Mouse (Mus musculus): ENCODE data around the gene Nop58. TPM values are rescaled to one million over a fixed set of nuclear protein-coding genes. Genes with fewer than 3 reads are reported as not detected.

Gene Nop58
- polyA plus RNA-seq, 1 experiment = 8.2 TPM

DNA sequence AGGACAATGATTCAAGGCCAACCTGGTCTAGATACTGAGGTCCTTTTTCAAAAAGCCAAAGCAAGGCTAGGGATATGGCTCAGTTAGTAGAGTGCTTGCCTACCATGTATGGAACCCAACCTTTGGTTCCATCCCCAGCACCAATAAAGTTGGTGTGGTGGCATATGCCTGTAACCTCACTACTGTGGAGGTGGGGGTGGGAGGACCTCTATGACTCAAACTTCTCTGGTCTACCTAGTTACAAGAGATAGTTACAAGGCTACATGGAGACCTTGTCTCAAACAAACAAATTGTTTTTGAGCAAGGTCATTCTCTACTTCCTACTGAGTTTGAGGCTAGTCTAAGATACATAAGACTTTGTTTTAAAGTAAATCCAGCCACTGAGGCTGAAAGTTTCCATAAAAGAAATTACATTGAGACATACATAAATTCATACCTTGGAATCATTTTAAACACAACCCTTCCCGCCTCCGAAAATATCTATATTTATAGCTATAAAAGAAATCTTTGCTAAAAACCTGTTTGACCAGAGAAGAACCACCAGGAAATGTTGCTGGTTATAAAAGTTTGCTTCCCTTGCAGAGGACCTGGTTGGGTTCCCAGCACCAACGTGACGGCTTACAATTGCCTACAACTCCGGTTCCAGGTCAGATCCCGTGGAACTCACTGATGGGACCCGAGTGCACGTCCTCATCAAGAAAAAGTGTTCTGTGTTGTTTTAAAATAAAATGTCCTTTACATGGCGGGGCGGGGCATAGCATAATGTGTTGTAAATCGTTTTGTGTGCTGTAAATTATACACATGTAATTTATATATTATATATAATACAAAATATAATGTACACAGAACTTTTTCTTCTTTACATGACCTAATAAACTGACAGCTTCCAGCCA, 599 bp upstream of the Nop58 start:
- Histone ChIP-seq H3K4me3 (ENCODE audit: insufficient read depth, low read depth, low read length) (peak overlapping the region; percentile 57), H3K27ac (ENCODE audit: insufficient read depth, low read depth, low read length) (peak overlapping the region; percentile 34), H3K36me3 (ENCODE audit: control insufficient read depth, insufficient read depth, low read length) (no peaks in the 10 kb centered on the region), H3K4me1 (ENCODE audit: control insufficient read depth, insufficient read depth, low read length) (peaks cover 13% of the 10 kb centered on the region), H3K27me3 (replicated peaks; ENCODE audit: control insufficient read depth, insufficient read depth, low read length) (no peaks in the 10 kb centered on the region)
- 6% methylated on average over 11 of the region's 11 CpGs for WGBS
- TF ChIP-seq POLR2A (IDR thresholded peaks at IDR 0.05; ENCODE audit: low read depth, low read length) = no peak
- TF ChIP-seq CTCF (conservative IDR thresholded peaks at IDR 0.05; ENCODE audit: insufficient read depth, insufficient read length, low read depth, low read length) = no peak
- DNase-seq = no peak

DNA sequence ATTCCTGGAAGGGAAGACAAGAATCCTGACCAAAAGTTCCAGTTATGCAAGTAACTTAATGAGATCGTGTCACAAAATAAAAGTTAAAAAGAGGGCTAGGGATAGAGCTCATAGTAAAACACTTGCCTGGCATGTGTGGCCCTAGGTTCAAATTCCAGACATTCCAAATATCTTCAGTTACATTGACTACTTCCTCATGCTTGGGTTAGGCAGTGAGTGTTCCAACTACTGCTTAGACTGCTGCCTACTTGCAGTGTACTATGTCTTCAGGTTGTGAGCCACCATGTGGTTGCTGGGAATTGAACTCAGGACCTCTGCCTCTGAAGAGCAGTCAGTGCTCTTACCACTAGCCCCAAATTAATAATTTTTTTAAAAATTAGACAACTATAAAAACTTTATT, 2.7 kb downstream of the Nop58 start:
- no peak overlapping the region for H3K27ac ChIP-seq (ENCODE audit: insufficient read depth, low read depth, low read length)
- TF ChIP-seq CTCF (conservative IDR thresholded peaks at IDR 0.05; ENCODE audit: insufficient read depth, insufficient read length, low read depth, low read length) = no peak
- TF ChIP-seq POLR2A (IDR thresholded peaks at IDR 0.05; ENCODE audit: low read depth, low read length) = no peak
- no peak overlapping the region for H3K4me3 ChIP-seq (ENCODE audit: insufficient read depth, low read depth, low read length)
- peak; percentile 66 for DNase-seq
- peaks cover 13% of the 10 kb centered on the region for H3K4me1 ChIP-seq (ENCODE audit: control insufficient read depth, insufficient read depth, low read length)
- H3K27me3 ChIP-seq (replicated peaks; ENCODE audit: control insufficient read depth, insufficient read depth, low read length) = no peaks in the 10 kb centered on the region
- WGBS = 13% methylated on average over 1 of the region's 1 CpGs
- peaks cover 1% of the 10 kb centered on the region; the same call in 1 of the 2 replicates for H3K36me3 ChIP-seq (ENCODE audit: control insufficient read depth, insufficient read depth, low read length)

DNA sequence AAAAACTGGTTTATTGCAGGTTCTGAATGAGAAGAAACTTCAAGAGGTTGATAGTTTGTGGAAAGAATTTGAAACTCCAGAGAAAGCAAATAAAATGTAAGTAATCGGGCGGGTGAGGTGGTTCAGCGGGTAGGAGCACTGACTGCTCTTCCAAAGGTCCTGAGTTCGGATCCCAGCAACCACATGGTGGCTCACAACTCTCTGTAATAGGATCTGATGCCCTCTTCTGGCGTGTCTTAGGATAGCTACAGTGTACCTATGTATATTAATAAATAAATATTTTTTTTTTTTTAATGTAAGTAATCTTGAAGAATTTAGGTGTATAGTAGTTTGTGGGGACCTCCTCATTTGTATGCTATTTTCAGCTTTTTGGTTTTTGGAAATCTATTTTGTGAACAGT, 5.7 kb downstream of the Nop58 start:
- H3K4me3 ChIP-seq (ENCODE audit: insufficient read depth, low read depth, low read length) = no peak overlapping the region
- H3K27me3 ChIP-seq (replicated peaks; ENCODE audit: control insufficient read depth, insufficient read depth, low read length) = no peaks in the 10 kb centered on the region
- no peak for TF ChIP-seq CTCF (conservative IDR thresholded peaks at IDR 0.05; ENCODE audit: insufficient read depth, insufficient read length, low read depth, low read length)
- no peak for TF ChIP-seq POLR2A (IDR thresholded peaks at IDR 0.05; ENCODE audit: low read depth, low read length)
- H3K36me3 ChIP-seq (ENCODE audit: control insufficient read depth, insufficient read depth, low read length) = peaks cover 2% of the 10 kb centered on the region; the same call in 1 of the 2 replicates
- H3K27ac ChIP-seq (ENCODE audit: insufficient read depth, low read depth, low read length) = no peak overlapping the region
- DNase-seq = no peak
- peaks cover 13% of the 10 kb centered on the region for H3K4me1 ChIP-seq (ENCODE audit: control insufficient read depth, insufficient read depth, low read length)
- 94% methylated on average over 5 of the region's 5 CpGs for WGBS

DNA sequence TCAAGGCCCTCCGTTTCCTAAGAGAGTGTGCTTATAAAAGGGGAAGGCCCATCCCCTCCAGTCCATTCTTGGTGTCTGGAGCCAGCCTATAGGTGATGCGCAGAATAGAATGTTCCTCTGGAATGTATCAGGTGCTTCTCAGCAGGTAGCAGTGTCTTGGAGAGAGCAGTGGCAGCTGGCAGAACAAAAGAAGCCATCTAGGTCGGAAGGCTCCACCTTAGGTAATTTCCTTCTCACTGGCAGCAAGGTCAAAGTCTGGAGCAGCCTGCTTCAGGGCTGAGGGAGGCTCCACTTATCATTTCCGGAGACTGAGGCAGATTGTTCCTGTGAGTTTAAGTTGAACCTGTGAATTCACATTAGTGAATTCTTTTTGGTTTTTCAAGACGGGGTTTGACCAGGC, 13.0 kb downstream of the Nop58 start:
- TF ChIP-seq POLR2A (IDR thresholded peaks at IDR 0.05; ENCODE audit: low read depth, low read length) (no peak), CTCF (conservative IDR thresholded peaks at IDR 0.05; ENCODE audit: insufficient read depth, insufficient read length, low read depth, low read length) (no peak)
- Histone ChIP-seq H3K27ac (ENCODE audit: insufficient read depth, low read depth, low read length) (no peak overlapping the region), H3K27me3 (replicated peaks; ENCODE audit: control insufficient read depth, insufficient read depth, low read length) (no peaks in the 10 kb centered on the region), H3K4me3 (ENCODE audit: insufficient read depth, low read depth, low read length) (no peak overlapping the region), H3K4me1 (ENCODE audit: control insufficient read depth, insufficient read depth, low read length) (no peaks in the 10 kb centered on the region), H3K36me3 (ENCODE audit: control insufficient read depth, insufficient read depth, low read length) (peaks cover 6% of the 10 kb centered on the region; the same call in 1 of the 2 replicates)
- no peak for DNase-seq
- WGBS = 74% methylated on average over 5 of the region's 5 CpGs

DNA sequence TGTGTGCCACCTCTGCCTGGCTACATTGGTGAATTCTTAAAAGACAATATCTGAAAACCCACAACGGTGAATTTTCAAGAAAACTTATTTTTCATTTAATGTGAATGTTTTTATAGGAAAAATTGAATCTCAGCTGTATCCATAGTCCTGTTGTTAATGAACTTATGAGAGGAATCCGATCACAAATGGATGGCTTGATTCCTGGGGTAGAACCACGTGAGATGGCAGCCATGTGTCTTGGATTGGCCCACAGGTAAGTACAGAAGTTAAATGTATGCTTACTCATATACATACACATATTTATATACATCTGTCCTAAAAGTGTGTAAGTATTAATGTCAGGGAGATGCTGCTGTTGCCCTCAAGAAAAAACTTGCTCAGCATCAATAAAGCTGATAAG, 13.4 kb downstream of the Nop58 start:
- H3K4me1 ChIP-seq (ENCODE audit: control insufficient read depth, insufficient read depth, low read length) = no peaks in the 10 kb centered on the region
- TF ChIP-seq POLR2A (IDR thresholded peaks at IDR 0.05; ENCODE audit: low read depth, low read length) (no peak), CTCF (conservative IDR thresholded peaks at IDR 0.05; ENCODE audit: insufficient read depth, insufficient read length, low read depth, low read length) (no peak)
- H3K4me3 ChIP-seq (ENCODE audit: insufficient read depth, low read depth, low read length) = no peak overlapping the region
- 96% methylated on average over 3 of the region's 3 CpGs for WGBS
- no peak for DNase-seq
- peaks cover 6% of the 10 kb centered on the region; the same call in 1 of the 2 replicates for H3K36me3 ChIP-seq (ENCODE audit: control insufficient read depth, insufficient read depth, low read length)
- H3K27me3 ChIP-seq (replicated peaks; ENCODE audit: control insufficient read depth, insufficient read depth, low read length) = no peaks in the 10 kb centered on the region
- no peak overlapping the region for H3K27ac ChIP-seq (ENCODE audit: insufficient read depth, low read depth, low read length)

DNA sequence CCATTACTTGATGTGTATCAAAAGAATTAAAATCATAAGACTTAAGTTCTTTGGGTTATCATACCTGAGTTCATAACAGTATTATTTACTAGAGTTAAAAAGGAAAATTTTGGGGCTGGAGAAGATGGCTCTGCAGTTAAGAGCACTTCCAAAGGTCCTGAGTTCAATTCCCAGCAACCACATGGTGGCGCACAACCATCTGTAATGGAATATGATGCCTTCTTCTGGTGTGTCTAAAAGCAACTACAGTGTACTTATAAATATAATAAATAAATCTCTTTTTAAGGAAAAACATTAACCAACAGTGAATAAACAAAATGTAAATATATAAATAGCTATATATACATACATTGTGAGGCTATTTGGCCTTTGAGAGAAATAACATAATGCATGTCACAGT, 17.0 kb downstream of the Nop58 start:
- Histone ChIP-seq H3K4me3 (ENCODE audit: insufficient read depth, low read depth, low read length) (no peak overlapping the region), H3K27me3 (replicated peaks; ENCODE audit: control insufficient read depth, insufficient read depth, low read length) (no peaks in the 10 kb centered on the region), H3K36me3 (ENCODE audit: control insufficient read depth, insufficient read depth, low read length) (peaks cover 5% of the 10 kb centered on the region; the same call in 1 of the 2 replicates), H3K27ac (ENCODE audit: insufficient read depth, low read depth, low read length) (no peak overlapping the region), H3K4me1 (ENCODE audit: control insufficient read depth, insufficient read depth, low read length) (no peaks in the 10 kb centered on the region)
- 0 out of 2 replicates have a peak, but pooled peaks have one; percentile 22 for TF ChIP-seq CTCF (conservative IDR thresholded peaks at IDR 0.05; ENCODE audit: insufficient read depth, insufficient read length, low read depth, low read length)
- TF ChIP-seq POLR2A (IDR thresholded peaks at IDR 0.05; ENCODE audit: low read depth, low read length) = no peak
- 93% methylated on average over 1 of the region's 1 CpGs for WGBS
- peak; percentile 25 for DNase-seq

DNA sequence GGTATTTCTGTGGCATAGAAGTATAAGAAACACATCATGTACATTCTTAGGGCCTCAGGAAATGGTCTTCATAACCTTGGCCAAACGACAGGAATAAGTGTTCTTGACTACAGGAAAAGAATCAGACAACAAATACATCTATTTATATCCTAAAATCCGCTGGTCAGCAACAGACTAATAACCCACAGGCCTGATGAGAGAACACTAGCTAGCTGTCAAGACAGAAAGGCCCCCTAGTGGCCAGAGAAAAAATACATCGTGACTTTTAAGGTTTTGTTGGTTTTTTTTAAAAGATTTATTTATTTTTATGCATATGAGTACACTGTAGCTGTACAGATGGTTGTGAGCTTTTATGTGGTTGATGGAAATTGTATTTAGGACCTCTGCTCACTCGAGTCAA, 35.1 kb downstream of the Nop58 start:
- no peaks in the 10 kb centered on the region for H3K36me3 ChIP-seq (ENCODE audit: control insufficient read depth, insufficient read depth, low read length)
- TF ChIP-seq POLR2A (IDR thresholded peaks at IDR 0.05; ENCODE audit: low read depth, low read length) (no peak), CTCF (conservative IDR thresholded peaks at IDR 0.05; ENCODE audit: insufficient read depth, insufficient read length, low read depth, low read length) (0 out of 2 replicates have a peak, but pooled peaks have one; percentile 14)
- H3K27ac ChIP-seq (ENCODE audit: insufficient read depth, low read depth, low read length) = no peak overlapping the region
- no peak overlapping the region for H3K4me3 ChIP-seq (ENCODE audit: insufficient read depth, low read depth, low read length)
- DNase-seq = peak; percentile 46
- no peaks in the 10 kb centered on the region for H3K27me3 ChIP-seq (replicated peaks; ENCODE audit: control insufficient read depth, insufficient read depth, low read length)
- no peaks in the 10 kb centered on the region for H3K4me1 ChIP-seq (ENCODE audit: control insufficient read depth, insufficient read depth, low read length)
- 39% methylated on average over 4 of the region's 4 CpGs for WGBS
